Mouse (Mus musculus) sigmoid colon, adult 10 weeks (tissue): Measurements from ENCODE around the gene Tgfbr3l. TPM values are rescaled to one million over a fixed set of nuclear protein-coding genes. Genes with fewer than 3 reads are reported as not detected.

Source experiments
- polyA plus RNA-seq: library from polyadenylated mRNA; stranded (reverse); fragments of 350-450 nt; fragmentation: Illumina TruSeq; extraction: RNeasy Lipid Tissue Mini Kit (QIAGEN cat#74804); gene quantifications from one replicate; pipeline ENCODE4 v1.2.3, GENCODE M21; 2014; ENCODE audit warnings: low read depth, low replicate concordance

Tgfbr3l gene
- 14.7 TPM for polyA plus RNA-seq

DNA sequence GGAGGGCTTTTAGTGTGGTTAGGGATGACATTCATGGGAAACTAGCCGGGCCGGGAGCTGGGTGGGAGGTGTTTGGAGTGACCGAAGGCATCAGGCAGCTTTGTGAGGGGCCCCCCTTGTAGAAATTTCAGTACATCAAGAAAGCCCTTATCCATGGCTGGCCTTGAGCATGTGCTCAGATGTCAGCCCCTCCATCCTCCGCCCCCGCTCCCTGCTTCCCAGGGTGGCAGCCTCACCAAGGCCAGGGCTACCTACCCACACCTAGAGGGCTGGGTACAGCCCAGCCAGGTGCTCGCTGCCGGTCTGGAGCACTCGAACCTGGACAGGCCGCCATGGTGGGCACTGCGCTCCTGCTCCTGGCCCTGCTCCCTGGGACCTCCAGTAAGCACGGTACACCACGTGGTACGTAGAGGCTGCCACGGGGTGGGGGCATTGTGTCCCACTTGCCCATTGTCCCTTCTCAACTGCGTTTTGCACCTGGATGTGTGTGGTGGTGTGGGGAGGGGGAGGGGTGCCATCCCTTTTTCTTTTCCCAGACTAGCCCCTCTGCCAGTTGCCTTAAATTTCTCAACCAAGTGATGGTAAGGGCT lies at the start of gene Tgfbr3l:
Tgfbr3l (plus strand) TSS at position 264 of the 590 bp plus-strand sequence.

GRCm38 (mm10) chr8:4216791-4217621 lies 31.0 kb upstream of the Tgfbr3l start, which contains the start of gene Prr36:
Gene Prr36 (minus strand): TSS chr8:4217459.

DNA sequence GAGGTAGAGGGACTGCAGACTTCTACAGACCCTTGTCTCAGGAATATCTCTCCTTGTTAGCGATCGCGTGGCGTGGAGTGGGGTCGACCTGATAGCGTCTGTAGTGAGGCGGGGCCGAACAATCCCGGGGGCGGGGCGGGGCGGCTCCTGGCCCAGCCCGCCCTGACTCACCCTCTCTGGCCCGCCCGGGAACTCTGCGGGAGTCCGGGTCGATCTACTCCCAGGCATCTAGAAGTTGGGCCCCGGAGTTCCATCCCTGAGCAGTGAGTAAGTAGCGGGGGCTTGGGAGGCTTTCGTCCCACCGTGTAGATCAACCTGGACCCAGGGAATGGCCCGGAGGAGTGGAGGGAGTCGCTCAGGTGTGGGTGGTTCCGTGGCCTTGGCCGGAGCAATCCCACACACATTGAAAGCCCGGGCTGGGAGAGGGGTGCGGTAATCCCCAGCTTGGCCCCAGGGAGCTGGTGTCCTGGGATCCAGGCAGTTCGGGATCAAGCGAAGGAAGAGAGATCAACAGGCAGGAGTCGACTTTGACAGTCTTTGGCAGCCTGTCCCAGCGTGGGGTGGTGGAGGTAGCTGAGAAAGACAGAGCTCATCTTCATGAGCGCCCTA lies 21.2 kb upstream of the Tgfbr3l start, which contains the start of gene Lrrc8e:
Lrrc8e (plus strand) TSS at position 89 of the 609 bp plus-strand sequence.

GRCm38 (mm10) chr8:4238434-4239192 lies 9.4 kb upstream of the Tgfbr3l start, which contains the start of the genes Map2k7 and Gm49320:
Gene Map2k7 (plus strand): TSS chr8:4238740.
Gene Gm49320 (plus strand): TSS chr8:4238865.

GRCm38 (mm10) chr8:4252934-4253841 lies 5.2 kb downstream of the Tgfbr3l start, which contains the start of gene Snapc2:
Gene Snapc2 (plus strand): TSS chr8:4253080.

DNA sequence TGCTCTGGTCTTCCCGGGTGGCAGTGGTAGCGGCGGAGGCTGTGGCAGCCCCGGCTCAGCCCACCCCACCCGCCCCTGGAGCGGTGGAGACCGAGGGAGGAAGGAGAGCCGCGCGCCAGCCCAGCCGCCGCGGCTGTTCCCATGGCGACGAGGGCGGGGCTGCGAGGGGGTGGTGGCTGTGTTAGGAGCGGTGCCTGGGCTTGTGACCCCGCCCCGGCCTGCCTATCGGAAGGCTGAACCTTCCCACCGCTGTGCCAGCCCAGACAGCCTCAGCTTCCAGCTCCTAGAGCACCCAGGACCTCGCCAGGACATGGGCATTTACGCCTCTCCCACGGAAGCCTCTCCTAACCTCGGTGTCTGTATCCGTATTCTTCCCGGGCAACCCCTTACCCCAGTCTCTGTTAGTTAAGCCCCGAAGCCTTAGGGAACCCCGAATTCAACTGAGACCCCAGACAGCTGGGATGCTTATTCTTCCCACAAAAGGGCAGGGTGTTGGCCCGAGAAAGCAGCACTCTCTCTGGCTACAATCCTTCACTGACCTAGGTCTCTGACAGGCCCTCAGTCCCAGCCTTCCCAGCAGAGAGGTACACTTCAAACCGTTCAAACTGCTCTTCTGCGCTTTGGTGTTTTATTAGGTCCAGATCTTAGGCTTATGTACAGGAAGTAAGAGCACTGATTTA lies 11.3 kb downstream of the Tgfbr3l start, which contains the start of gene Ctxn1:
Ctxn1 (minus strand) TSS at position 150 of the 680 bp plus-strand sequence.

DNA sequence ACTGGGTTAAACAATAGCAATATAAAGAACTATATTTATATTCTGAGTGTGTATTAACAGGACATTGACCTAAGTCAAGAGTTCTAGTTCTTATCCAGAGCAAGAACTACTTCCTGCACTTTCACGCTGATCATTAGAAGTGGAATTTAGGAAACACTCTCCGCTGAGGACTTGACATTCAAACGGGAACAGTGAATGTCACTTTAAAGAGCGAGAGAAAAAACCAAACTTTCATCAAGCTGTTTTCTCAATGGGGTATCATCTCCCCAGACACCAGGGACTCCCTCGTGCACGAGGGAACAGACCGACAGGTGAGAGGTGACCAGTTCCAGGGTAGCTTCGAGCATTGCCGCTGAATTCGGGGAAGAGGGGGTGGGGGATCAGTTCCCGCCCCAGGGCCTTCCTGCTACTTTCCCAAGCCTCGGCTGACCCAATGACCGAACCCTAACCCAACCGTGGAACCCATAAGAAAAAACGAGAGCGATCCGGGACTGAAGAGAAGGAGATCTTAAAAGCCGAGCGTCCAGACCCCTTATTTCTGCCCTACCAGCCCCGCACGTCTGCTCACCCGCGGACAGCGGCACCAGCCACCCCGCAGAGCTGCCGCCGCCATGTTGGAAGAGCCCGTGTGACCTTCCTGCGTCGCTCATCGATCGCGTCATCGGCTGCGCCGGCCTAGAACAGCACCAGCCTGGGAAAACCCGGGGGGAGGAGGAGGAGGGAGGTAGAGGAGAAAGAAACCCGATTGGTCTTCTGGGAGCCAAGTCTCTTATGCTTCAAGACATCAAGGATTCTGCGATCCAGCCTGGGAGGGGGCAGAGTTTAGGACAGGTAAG lies 27.5 kb downstream of the Tgfbr3l start, which contains the start of gene Timm44:
Timm44 (minus strand) TSS at position 639 of the 836 bp plus-strand sequence.

Other genes with a start within 250 kb of the Tgfbr3l start
- 1.2 TPM for gene Cd209f, start 142.4 kb upstream of the Tgfbr3l start, polyA plus RNA-seq
- gene Cd209g, start 114.1 kb upstream of the Tgfbr3l start, polyA plus RNA-seq = 0.41 TPM
- 2.4 TPM for gene Evi5l, start 81.6 kb upstream of the Tgfbr3l start, polyA plus RNA-seq
- gene Prr36, start 30.8 kb upstream of the Tgfbr3l start, polyA plus RNA-seq = 0.22 TPM
- 5.3 TPM for gene Lrrc8e, start 21.4 kb upstream of the Tgfbr3l start, polyA plus RNA-seq
- gene Map2k7, start 9.5 kb upstream of the Tgfbr3l start, polyA plus RNA-seq = 7.0 TPM
- gene Gm49320, start 9.3 kb upstream of the Tgfbr3l start, polyA plus RNA-seq = not detected
- gene Snapc2, start 4.9 kb downstream of the Tgfbr3l start, polyA plus RNA-seq = 2.2 TPM
- gene Ctxn1, start 11.1 kb downstream of the Tgfbr3l start, polyA plus RNA-seq = 1.0 TPM
- gene Timm44, start 27.7 kb downstream of the Tgfbr3l start, polyA plus RNA-seq = 163 TPM
- 31.0 TPM for gene Ccl25, start 77.0 kb downstream of the Tgfbr3l start, polyA plus RNA-seq
- 53.7 TPM for gene Elavl1, start 77.2 kb downstream of the Tgfbr3l start, polyA plus RNA-seq
- 38.3 TPM for gene Cers4, start 244.8 kb downstream of the Tgfbr3l start, polyA plus RNA-seq